Mouse (Mus musculus) midbrain, postnatal 0 days (tissue): Measurements from ENCODE around the gene Sez6l. TPM values are rescaled to one million over a fixed set of nuclear protein-coding genes. Genes with fewer than 3 reads are reported as not detected.

ENCODE experiments used
- ATAC-seq: fragments of 200-750 bp; cut with Nextera tagmentation; 2 replicates; pipeline ENCODE4 v1.8.0; 2017; ENCODE audit warnings: moderate number of reproducible peaks, mild to moderate bottlenecking, moderate TSS enrichment, moderate library complexity; ENCODE audit not compliant: low FRiP score
- DNase-seq: peaks from one replicate; pipeline ENCODE4 v3.0.0-alpha.2; 2015; ENCODE audit warnings: low spot score
- H3K27ac ChIP-seq: fragments of 300-500 bp; sonication (generic); 2 replicates; pipeline ENCODE4 v1.5.1; 2014; ENCODE audit warnings: low read depth, mild to moderate bottlenecking, low read length, mixed read lengths
- H3K27me3 ChIP-seq: fragments of 300-500 bp; sonication (generic); 2 replicates; pipeline ENCODE4 v1.6.1; 2014; ENCODE audit warnings: low read length, control low read depth, mixed read lengths; ENCODE audit not compliant: insufficient read depth
- H3K36me3 ChIP-seq: fragments of 300-500 bp; sonication (generic); 2 replicates; pipeline ENCODE4 v1.6.1; 2014; ENCODE audit warnings: low read length, control low read depth, mixed read lengths; ENCODE audit not compliant: insufficient read depth
- H3K4me1 ChIP-seq: fragments of 300-500 bp; sonication (generic); 2 replicates; pipeline ENCODE4 v1.6.1; 2014; ENCODE audit warnings: mild to moderate bottlenecking, control low read depth, antibody characterized with exemption, low read length, mixed read lengths; ENCODE audit not compliant: insufficient read depth
- H3K4me2 ChIP-seq: fragments of 300-500 bp; sonication (generic); 2 replicates; pipeline ENCODE4 v1.6.1; 2014; ENCODE audit warnings: low read depth, mild to moderate bottlenecking, low read length, mixed read lengths; ENCODE audit not compliant: poor library complexity, severe bottlenecking
- H3K4me3 ChIP-seq: fragments of 300-500 bp; sonication (generic); 2 replicates; pipeline ENCODE4 v1.5.1; 2014; ENCODE audit warnings: low read depth, mild to moderate bottlenecking, low read length, moderate library complexity
- H3K9ac ChIP-seq: fragments of 300-500 bp; sonication (generic); replicated peaks from 2 replicates; pipeline ENCODE4 v1.6.1; 2014; ENCODE audit warnings: mild to moderate bottlenecking, low read length, moderate library complexity, mixed read lengths; ENCODE audit not compliant: poor library complexity, severe bottlenecking
- H3K9me3 ChIP-seq: fragments of 300-500 bp; sonication (generic); 2 replicates; pipeline ENCODE4 v1.6.1; 2016; ENCODE audit warnings: low read length, control low read depth
- CTCF ChIP-seq: IDR thresholded peaks from 2 replicates; pipeline ENCODE4 v1.5.1; 2016; ENCODE audit warnings: antibody characterized with exemption, mild to moderate bottlenecking
- WGBS: fragments of 180-500 bp; shearing (Covaris S2); extraction: QIAGEN DNeasy Blood & Tissue Kit; methylation state at CpG from one replicate; pipeline ENCODE4 v1.1.7; 2014; 5-methylcytosine and 5-hydroxymethylcytosine counted together
- polyA plus RNA-seq: library from polyadenylated mRNA; unstranded; fragments of >200 nt; fragmentation: Nextera tagmentation; extraction: Ambion mirVana; gene quantifications from 2 replicates; pipeline ENCODE4 v1.2.1, GENCODE M21; 2015
- total RNA-seq: library from RNA; depleted of rRNA; stranded (reverse); fragments of >200 nt; gene quantifications from 2 replicates; pipeline ENCODE4 v1.2.3, GENCODE M21; 2014

Sez6l gene
- total and polyA plus RNA-seq, 2 experiments from 2014 or later = 65.7 to 101 TPM

- ATAC-seq (no peak), DNase-seq (no peak)
- TF ChIP-seq CTCF = no peak
- WGBS = 89% methylated on average over 1 of the region's 1 CpGs
- no peaks in the 10 kb centered on the region for H3K27me3 ChIP-seq
- no peaks in the 10 kb centered on the region for H3K36me3 ChIP-seq
- H3K4me1 ChIP-seq = peaks cover 13% of the 10 kb centered on the region; the same call in 1 of the 2 replicates
- H3K4me3 ChIP-seq = no peak overlapping the region
- no peaks in the 10 kb centered on the region for H3K9me3 ChIP-seq
- H3K9ac ChIP-seq = no peak overlapping the region
- no peak overlapping the region for H3K27ac ChIP-seq
- H3K4me2 ChIP-seq = no peak overlapping the region
Observed at GRCm38 (mm10) chr5:112487504-112487903, 89.5 kb downstream of the Sez6l start.

DNA sequence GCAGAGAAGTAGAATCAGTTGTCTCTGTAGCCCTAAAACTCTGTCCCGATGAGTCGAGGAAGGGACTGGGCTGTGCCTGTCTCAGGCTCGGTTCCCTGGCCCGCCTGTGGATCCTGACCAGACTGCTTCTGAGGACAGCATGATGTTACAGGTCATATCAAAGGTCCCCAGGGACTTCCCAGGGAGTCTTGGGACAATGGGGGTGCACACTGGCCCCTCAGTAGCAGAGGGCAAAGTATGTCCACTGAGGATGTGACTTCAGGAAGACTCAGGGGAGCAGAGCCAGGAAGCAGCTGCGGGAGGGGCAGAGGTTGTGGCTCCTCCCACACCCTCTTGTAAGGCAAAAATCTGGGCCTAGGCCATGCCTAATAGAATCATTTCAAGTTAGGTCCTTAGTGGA lies 90.6 kb downstream of the Sez6l start:
- no peak for TF ChIP-seq CTCF
- ATAC-seq = no peak
- Histone ChIP-seq H3K27me3 (no peaks in the 10 kb centered on the region), H3K4me1 (peaks cover 18% of the 10 kb centered on the region; the same call in 1 of the 2 replicates), H3K9ac (no peak overlapping the region), H3K9me3 (no peaks in the 10 kb centered on the region), H3K4me3 (no peak overlapping the region), H3K36me3 (no peaks in the 10 kb centered on the region), H3K4me2 (no peak overlapping the region), H3K27ac (no peak overlapping the region)
- WGBS = 76% methylated on average over 5 of the region's 5 CpGs
- DNase-seq = no peak

DNA sequence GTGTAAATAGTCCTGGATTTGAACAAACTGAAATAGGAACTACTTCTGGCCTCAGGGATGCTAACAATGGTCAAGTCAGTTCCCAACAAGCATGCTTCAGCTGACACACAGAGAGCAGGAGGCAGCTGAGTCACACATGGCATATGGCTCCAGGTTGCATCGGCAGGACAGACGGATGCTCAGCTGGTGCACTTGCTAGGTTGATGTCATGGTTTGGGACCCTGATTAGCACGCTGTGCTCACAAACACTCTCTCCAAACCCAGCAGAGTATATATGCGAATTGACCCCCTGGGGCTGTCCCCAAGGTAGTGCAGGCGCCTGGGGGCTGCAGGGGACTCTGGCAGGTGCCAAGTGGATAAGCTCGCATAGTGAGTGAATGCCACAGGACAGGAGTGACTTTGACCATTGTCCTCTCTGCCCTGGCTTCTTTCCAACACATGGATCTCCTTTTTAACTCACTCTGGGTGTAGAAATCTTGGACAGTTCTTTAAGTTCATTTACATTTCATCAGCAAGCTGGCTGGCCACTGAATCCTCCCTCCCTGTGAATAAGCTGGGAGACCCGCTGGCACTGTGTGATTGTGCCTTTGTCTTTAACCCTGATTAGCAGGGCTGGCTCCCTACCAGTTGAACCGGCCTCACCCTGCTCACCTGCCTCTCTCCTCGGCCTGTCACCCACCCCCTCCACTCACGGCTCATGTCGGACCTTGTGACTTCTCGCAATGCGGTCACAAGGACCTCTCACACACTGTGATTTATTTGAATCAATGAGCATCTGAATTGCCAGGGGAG lies 91.9 kb downstream of the Sez6l start:
- DNase-seq (peak; percentile 58), ATAC-seq (no peak)
- H3K9me3 ChIP-seq = no peaks in the 10 kb centered on the region
- peaks cover 18% of the 10 kb centered on the region; the same call in 1 of the 2 replicates for H3K4me1 ChIP-seq
- H3K4me3 ChIP-seq = no peak overlapping the region
- H3K4me2 ChIP-seq = no peak overlapping the region
- no peak overlapping the region for H3K27ac ChIP-seq
- WGBS = 23% methylated on average over 13 of the region's 13 CpGs
- no peaks in the 10 kb centered on the region for H3K27me3 ChIP-seq
- no peak for TF ChIP-seq CTCF
- H3K36me3 ChIP-seq = no peaks in the 10 kb centered on the region
- peak overlapping the region; percentile 39 for H3K9ac ChIP-seq

DNA sequence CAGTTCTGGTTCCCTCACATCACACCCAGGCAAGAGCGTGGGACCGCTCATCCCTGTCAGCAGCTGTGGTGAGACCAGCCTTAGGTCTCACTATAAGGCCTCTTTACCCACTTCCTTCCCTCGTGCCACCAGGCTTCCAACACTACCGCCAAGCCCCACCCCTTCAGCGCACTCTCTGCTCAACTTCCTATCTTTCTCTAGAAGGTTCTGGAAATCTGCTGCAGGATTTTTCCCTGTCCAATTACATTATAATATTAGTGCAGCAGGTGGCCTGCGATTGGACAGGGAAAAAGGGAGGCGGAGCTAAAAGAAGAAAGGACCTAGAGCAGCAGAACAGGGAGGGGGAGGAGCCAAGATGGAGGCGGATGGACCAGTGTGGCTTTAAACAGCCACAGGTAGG lies 94.0 kb downstream of the Sez6l start:
- Histone ChIP-seq H3K36me3 (no peaks in the 10 kb centered on the region), H3K27ac (no peak overlapping the region), H3K27me3 (no peaks in the 10 kb centered on the region), H3K4me3 (no peak overlapping the region), H3K4me2 (no peak overlapping the region), H3K9me3 (no peaks in the 10 kb centered on the region), H3K4me1 (peaks cover 18% of the 10 kb centered on the region; the same call in 1 of the 2 replicates), H3K9ac (no peak overlapping the region)
- WGBS = 85% methylated on average over 8 of the region's 8 CpGs
- no peak for DNase-seq
- TF ChIP-seq CTCF = no peak
- no peak for ATAC-seq

GRCm38 (mm10) chr5:112482551-112482950 lies 94.4 kb downstream of the Sez6l start:
- peaks cover 18% of the 10 kb centered on the region; the same call in 1 of the 2 replicates for H3K4me1 ChIP-seq
- no peaks in the 10 kb centered on the region for H3K9me3 ChIP-seq
- ATAC-seq = no peak
- H3K9ac ChIP-seq = no peak overlapping the region; the same call in 1 of the 2 replicates
- no peak for TF ChIP-seq CTCF
- H3K36me3 ChIP-seq = no peaks in the 10 kb centered on the region
- H3K4me2 ChIP-seq = peak overlapping the region; percentile 24; the same call in 1 of the 2 replicates
- no peaks in the 10 kb centered on the region for H3K27me3 ChIP-seq
- H3K4me3 ChIP-seq = no peak overlapping the region
- peak overlapping the region; percentile 51; the same call in 1 of the 2 replicates for H3K27ac ChIP-seq
- no peak for DNase-seq
- 33% methylated on average over 13 of the region's 13 CpGs for WGBS

- Histone ChIP-seq H3K4me3 (no peak overlapping the region), H3K27ac (peak overlapping the region; percentile 51), H3K27me3 (no peaks in the 10 kb centered on the region), H3K9ac (no peak overlapping the region; the same call in 1 of the 2 replicates), H3K9me3 (no peaks in the 10 kb centered on the region), H3K36me3 (no peaks in the 10 kb centered on the region), H3K4me1 (peaks cover 18% of the 10 kb centered on the region; the same call in 1 of the 2 replicates), H3K4me2 (peak overlapping the region; percentile 24)
- 8% methylated on average over 19 of the region's 19 CpGs for WGBS
- ATAC-seq = peak; percentile 59; the same call in 1 of the 2 replicates
- TF ChIP-seq CTCF = no peak
- peak; percentile 58 for DNase-seq
Observed at GRCm38 (mm10) chr5:112481946-112482410, 95.0 kb downstream of the Sez6l start.
